Mouse (Mus musculus): Measurements from ENCODE around the gene Mef2d.

The Mef2d gene

DNA sequence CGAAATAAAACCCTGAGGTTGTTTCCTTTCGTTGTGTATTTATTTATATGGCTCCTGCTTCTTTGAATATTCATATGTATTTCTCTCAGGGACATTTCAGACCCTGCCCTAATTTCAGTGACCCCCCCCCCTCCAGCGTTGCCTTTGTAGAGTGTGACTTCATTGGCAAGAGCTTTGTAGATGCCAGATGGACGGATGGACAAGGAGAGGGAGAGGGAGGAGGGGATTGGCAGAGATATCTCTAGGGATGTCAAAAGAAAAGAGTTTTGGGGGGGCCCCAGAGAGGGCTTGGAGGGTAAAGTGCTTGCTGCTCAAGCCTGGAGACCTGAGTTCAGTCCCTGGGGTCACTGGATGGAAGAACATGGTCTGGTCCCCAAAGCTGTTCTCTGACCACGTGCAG, 61.3 kb downstream of the Mef2d start:
- CTCF ChIA-PET: interaction anchor here in 2 of 4 experiments (0.8 to 2.5 kb wide), 4 partner anchors 11 to 39 kb away, joined by 3 to 7 read pairs (median 4); no protein-coding TSS in a partner anchor

DNA sequence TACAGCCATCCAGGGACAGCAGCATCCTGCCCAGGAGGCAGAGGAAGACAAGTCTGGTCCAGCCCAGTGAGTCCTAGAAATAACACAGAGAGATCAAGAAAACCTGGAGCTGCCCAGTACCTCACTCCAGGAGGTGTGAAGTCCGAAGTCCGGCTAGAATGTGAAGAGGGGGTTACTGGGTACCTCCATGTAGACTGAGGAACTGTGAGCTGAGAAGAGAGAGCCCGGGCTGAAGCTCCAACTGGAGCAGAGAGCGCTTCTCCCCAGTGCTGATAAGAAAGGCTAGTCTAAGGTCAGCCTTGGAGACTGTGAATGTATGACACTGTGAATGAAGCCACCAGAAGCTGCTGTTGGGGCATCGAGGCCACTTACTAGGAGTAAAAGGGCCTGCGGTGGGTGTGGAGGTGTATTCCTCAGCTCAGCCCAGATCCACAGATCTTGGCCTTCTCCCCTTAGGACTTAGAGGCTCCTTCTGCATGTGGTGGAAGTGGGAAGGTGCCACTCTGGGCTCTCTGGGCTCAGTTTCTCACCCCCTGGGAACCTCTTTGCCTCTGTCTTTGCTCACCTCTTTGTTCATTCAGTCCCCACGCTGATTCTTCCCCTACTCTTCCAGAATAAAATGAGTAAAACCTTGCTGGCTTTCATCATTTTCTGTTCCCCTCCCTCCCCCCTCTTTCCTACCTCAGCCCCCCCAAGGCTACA, 62.0 kb downstream of the Mef2d start:
- CTCF ChIA-PET: interaction anchor here in 3 of 4 experiments (0.7 to 2.5 kb wide), 4 partner anchors 16 to 38 kb away, joined by 4 to 7 read pairs (median 5); no protein-coding TSS in a partner anchor
- POLR2A ChIA-PET: interaction anchor here (0.6 to 2.8 kb wide), 10 partner anchors 11 to 131 kb away, joined by 3 to 9 read pairs (median 3); partner anchors contain the start of genes Rhbg (in 1 of the 4), Smg5 (in 1 of the 4) and Tmem79 (in 1 of the 4)

More for the DNA sequence above, 61.3 kb downstream of the Mef2d start:
- POLR2A ChIA-PET: interaction anchor here in 2 of 4 experiments (0.6 to 2.8 kb wide), 9 partner anchors 11 to 132 kb away, joined by 3 to 9 read pairs (median 4); partner anchors contain the start of genes Rhbg (in 1 of the 2), Smg5 (in 1 of the 2) and Tmem79 (in 1 of the 2)

DNA sequence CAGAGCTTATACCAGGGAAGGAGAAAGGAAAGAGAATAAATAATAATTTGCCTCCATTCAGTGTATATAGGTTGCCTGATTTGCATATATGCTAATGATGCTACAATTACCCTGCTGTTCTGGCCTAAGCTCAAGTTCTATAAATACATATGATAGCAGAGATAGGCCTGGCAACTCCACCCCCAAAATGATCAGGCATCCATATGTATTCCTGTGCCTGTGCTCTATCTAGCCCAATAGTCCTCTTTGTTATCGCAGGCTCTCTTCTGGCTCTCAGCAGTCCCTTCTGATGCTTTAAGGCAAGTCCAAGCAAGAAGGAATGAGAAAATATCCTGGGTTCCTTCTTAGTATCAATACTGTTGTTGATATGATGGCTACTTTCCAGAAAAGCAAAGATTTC, 62.6 kb downstream of the Mef2d start:
- ChIA-PET CTCF (interaction anchor here in 3 of 4 experiments (0.7 to 2.5 kb wide), 5 partner anchors 11 to 38 kb away, joined by 4 to 7 read pairs (median 4); no protein-coding TSS in a partner anchor), POLR2A (interaction anchor here in 1 of 4 experiments (1.0 to 2.0 kb wide), 4 partner anchors 12 to 131 kb away, joined by 3 to 5 read pairs (median 3); partner anchors contain the start of genes Smg5 and Tmem79)

DNA sequence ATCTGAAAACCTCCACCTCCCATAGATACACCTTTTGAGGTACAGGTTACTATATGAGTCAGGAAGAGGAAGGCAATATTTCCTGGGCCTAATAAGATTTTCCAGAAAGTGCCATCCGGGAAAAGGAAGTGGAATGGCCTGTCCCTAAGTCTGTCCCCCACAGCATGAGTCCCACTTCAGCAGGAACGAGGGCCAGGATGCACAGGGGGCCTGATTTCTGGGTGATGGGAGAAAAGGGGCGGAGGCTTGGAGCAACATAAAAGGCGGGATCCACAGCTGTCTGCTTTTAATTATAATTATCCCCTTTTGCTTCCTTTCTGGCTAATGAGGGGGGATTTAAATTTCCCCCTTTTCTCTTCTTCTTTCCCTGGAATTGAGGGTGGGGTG, 63.0 kb downstream of the Mef2d start:
- ChIA-PET CTCF (interaction anchor here in 3 of 4 experiments (0.6 to 2.5 kb wide), 8 partner anchors 10 to 174 kb away, joined by 3 to 7 read pairs (median 4); no protein-coding TSS in a partner anchor), POLR2A (interaction anchor here in 3 of 4 experiments (0.6 to 1.4 kb wide), 7 partner anchors 12 to 567 kb away, joined by 3 to 11 read pairs (median 4); partner anchors contain the start of gene Iqgap3 (in 1 of the 3))

DNA sequence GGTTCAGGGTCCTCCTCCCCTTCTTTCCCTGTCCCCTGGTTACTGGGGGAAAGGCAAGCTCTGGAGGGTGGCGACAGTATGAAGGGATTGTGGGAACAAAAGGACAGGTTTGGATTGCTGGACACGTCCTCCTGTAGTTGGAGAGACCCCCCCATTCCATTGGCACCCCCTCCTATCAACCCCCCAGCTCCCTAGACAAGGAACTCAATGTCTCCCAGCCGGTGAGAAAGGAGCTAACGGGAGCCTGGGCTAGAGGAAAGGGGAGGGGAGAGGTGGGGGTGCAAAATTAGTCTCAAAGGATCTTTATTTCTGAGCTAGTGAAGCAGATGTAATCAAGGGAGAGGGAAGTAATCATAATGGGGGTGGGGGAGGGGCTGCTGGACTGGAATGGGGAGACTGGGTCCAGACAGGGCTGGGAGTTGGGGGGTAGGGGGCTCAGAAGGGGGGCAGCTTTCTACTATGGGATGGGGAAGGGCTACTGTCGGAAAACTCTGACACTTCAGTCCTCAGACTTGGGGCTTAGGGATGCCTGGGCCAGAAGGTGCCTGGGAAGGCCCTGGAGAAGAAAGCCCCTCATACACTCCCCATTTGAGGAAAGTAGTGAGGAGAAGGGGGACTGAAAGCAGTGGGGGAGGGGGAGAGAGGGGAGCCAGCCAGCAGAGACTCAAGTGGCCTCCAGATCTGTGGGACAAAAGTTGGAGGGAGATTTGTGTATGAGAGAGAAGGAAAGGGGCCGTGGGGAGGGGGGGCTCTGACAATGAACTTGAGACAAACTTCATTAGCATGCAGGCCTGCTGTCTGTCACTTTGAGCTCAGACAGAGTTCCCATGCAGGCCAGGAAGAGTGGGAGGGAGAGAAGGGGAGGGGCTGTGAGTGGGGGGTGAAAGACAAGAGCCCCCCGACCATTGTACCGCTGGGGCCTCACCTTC, 63.7 kb downstream of the Mef2d start:
- CTCF ChIA-PET: interaction anchor here (0.6 to 2.5 kb wide), 12 partner anchors 8 to 530 kb away, joined by 3 to 12 read pairs (median 4); no protein-coding TSS in a partner anchor

DNA sequence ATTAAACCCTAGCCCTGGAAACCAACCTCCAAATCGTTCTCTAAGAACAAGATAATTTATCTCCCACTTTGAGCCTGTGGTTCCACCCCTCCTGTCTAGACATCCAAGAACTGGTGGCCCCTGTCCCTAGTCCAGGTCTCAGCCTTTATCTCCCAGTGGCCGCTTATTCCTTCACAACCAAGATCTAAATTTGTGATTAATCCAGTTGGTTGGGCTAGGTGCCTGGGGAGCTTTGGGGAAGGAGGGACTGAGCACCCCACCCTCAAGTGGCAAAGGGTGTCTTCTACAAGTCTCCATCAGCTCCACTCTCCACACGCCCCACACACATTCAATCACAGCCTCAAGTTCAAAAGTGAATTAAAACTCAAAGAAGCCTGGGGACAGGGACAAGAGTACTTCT, 64.3 kb downstream of the Mef2d start:
- ChIA-PET POLR2A (interaction anchor here in 2 of 4 experiments (0.9 to 1.4 kb wide), 3 partner anchors 14 to 57 kb away, joined by 3 to 4 read pairs (median 3); no protein-coding TSS in a partner anchor), CTCF (interaction anchor here in 1 of 4 experiments (1.6 to 1.7 kb wide), 2 partner anchors 9 to 36 kb away, joined by 4 read pairs; no protein-coding TSS in a partner anchor)

More for the DNA sequence above, 63.7 kb downstream of the Mef2d start:
- POLR2A ChIA-PET: interaction anchor here (0.6 to 1.4 kb wide), 9 partner anchors 10 to 567 kb away, joined by 3 to 11 read pairs (median 4); partner anchors contain the start of gene Iqgap3 (in 1 of the 4)

DNA sequence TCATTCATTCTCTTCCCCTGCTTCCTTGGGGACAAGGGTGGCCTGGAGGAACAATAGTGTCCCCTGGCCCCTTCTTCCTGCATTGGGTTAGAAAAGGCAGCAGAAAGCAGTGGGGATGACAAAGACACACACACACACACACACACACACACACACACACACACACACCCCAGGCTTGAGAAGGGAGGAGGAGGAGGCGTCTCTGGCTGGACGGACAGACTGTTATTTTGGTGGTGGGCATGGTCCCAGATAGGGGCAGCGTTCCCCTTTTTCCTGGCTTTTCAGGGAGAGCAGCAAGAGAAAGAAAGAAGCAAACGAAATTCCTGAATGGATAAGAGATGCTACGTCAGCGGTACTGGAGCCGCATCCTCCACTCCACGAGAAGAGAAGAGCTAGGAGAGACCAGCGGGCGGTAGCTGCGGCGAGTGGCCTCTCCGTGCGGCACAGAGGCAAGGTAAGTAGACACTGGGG, 64.8 kb downstream of the Mef2d start:
- ChIA-PET POLR2A (interaction anchor here in 1 of 4 experiments (1.4 kb wide), 1 partner anchor 112 kb away, joined by 3 read pairs; no protein-coding TSS in a partner anchor), CTCF (interaction anchor here (0.6 to 1.6 kb wide), 5 partner anchors 8 to 316 kb away, joined by 3 to 9 read pairs (median 4); no protein-coding TSS in a partner anchor)

DNA sequence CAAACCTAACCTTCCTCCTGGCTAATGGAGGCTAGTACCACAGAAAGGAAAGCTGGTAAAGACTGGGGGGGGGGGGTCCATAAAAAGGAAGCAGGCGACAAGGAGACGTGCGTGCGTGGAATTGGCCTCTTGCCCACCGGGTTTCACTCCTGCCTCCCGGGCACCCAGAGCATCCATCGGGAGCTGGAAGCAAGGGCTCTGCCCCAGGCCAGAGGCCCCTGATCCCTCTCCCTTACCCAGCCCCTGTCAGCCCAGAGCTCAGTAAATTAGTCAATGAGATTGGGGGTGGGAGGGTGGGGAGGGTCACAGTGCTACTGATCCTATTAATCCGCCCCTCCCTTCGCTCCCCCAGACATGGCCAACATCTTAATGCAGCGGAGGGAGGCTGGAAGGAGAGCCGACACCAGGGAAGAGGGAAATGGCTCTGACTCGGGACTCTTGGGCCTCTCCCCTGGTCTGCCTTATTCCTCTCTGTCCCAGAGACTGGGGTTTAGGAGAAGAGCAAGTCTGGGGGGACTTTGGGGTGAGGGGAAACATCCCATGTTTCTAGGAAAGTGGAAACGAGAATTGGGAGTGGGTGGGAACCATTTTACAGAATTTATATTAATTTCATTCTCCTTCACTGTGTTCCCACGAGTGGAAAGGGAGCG, 65.4 kb downstream of the Mef2d start:
- POLR2A ChIA-PET: interaction anchor here in 2 of 4 experiments (0.7 to 1.4 kb wide), 3 partner anchors 9 to 172 kb away, joined by 3 read pairs; no protein-coding TSS in a partner anchor
- CTCF ChIA-PET: interaction anchor here (0.6 to 1.6 kb wide), 7 partner anchors 9 to 316 kb away, joined by 3 to 9 read pairs (median 3); no protein-coding TSS in a partner anchor

DNA sequence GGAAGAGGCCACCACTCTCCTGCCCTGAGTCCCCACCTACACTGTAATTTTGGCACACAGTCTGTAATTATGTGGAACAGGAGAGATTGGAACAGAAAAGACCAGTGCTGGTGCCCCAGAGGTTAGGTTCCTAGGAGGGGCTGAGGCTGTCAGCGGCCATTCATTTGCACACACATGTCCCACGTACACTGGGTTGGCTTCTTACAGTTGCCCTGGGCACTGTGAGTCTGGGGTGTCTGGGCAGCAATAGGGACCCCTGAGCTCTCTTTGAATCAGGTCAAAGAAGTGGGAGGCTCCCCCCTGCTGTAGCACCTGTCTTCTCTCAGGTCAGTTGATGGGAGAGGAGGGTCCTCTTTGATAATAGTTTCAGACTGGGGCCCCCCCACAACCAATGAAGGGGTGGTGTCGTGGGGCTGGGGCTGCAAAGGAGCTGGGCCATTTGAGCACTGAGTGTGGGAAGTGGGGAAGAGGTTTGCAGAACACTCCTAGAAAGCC, 66.1 kb downstream of the Mef2d start:
- ChIA-PET CTCF (interaction anchor here in 2 of 4 experiments (0.9 to 1.7 kb wide), 4 partner anchors 8 to 36 kb away, joined by 3 to 4 read pairs (median 3); no protein-coding TSS in a partner anchor), POLR2A (interaction anchor here in 3 of 4 experiments (0.7 to 1.4 kb wide), 3 partner anchors 10 to 114 kb away, joined by 3 read pairs; no protein-coding TSS in a partner anchor)

DNA sequence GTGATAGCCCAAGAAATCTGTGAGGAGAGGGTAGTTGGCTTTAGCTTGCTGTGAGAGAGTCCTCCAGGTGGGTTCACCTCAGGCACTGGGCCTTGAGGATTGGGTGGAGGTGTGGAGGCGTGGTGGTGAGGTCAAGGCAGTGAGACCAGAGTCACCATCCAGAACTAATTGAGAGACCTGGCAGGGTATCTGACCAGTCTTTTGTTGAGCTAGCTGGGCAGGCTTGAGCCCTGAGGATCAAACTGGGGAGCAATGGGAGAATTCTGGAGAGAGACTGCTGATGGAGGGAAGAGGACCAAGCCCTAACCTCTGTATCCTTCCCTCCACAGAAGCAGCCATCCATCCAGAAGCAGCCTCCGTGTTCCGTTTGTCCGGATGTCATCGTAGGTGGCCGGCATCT, 67.1 kb downstream of the Mef2d start:
- ChIA-PET POLR2A (interaction anchor here in 1 of 4 experiments (1.0 to 1.1 kb wide), 2 partner anchors 21 to 126 kb away, joined by 3 to 4 read pairs; partner anchors contain the start of genes Smg5 and Tmem79), CTCF (interaction anchor here (0.6 to 1.7 kb wide), 10 partner anchors 9 to 35 kb away, joined by 3 to 6 read pairs (median 3); no protein-coding TSS in a partner anchor)

DNA sequence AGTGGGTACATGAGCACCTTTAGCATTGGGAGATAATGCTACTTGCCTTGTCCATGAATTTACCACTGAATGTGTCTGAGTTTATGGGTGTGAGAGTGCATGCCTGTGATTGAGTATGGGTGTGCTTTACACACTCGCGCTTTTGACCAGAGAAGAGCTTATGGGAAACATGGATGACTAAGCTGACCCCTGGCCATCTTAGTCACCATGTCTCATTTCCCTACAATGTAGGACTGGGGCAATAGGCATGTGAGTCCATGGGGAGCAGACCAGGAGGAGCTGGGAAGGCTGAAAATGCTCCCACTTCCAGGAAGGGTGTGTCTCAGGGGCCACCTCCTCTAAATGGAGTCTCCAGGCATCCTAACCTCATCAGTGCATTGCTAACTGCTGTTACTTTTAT, 67.9 kb downstream of the Mef2d start:
- CTCF ChIA-PET: interaction anchor here (0.6 to 1.7 kb wide), 12 partner anchors 10 to 122 kb away, joined by 3 to 7 read pairs (median 3); no protein-coding TSS in a partner anchor
- POLR2A ChIA-PET: interaction anchor here in 1 of 4 experiments (0.9 to 1.1 kb wide), 3 partner anchors 20 to 126 kb away, joined by 3 to 4 read pairs (median 4); partner anchors contain the start of genes Smg5 and Tmem79

DNA sequence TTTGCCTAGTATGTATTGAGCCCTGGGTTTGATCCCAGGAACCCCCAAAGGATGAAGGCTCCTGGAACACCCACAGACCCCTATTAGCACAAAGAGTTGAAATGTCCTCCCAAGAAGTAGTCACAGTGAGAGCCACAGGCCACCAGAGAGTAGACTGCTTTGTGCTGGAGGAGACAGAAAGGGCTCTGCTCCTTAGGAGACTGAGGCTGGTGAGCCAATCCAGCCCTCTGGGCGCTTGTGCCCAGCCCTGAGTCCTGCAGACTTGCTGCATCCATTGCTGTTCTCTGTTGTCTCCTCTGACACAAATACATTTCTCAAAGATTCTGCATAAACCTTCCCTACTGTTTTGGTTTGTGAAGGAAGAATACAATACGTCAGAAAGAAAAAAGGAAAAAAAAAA, 68.7 kb downstream of the Mef2d start:
- ChIA-PET CTCF (interaction anchor here in 2 of 4 experiments (1.1 to 1.5 kb wide), 2 partner anchors 10 to 24 kb away, joined by 3 to 6 read pairs; no protein-coding TSS in a partner anchor), POLR2A (interaction anchor here in 1 of 4 experiments (0.9 to 1.5 kb wide), 3 partner anchors 10 to 72 kb away, joined by 3 to 4 read pairs (median 4); no protein-coding TSS in a partner anchor)

DNA sequence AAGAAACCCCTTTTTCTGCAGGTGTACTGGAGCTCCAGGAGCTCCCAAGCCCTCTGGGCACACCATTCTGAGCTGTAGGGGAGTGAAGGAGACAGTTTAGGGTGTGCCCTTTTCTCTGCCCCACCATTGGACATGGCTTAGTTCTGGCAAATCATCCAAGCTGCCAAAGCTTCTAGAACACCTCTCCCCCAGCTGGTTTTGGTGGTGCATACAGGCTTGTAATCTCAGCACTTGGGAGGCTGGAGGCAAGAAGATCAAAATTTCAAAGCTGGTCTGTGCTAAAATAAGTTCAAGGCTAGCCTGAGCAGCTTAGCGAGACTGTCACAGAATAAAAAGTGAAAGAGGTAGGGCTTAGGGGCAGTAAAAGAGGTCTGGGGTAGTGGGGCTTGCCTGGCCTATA, 70.2 kb downstream of the Mef2d start:
- ChIA-PET POLR2A (interaction anchor here in 2 of 4 experiments (0.6 to 1.5 kb wide), 4 partner anchors 8 to 407 kb away, joined by 3 to 10 read pairs (median 4); no protein-coding TSS in a partner anchor), CTCF (interaction anchor here in 3 of 4 experiments (0.6 to 1.5 kb wide), 3 partner anchors 8 to 70 kb away, joined by 3 to 9 read pairs (median 4); partner anchors contain the start of gene Mef2d (in 1 of the 3))

DNA sequence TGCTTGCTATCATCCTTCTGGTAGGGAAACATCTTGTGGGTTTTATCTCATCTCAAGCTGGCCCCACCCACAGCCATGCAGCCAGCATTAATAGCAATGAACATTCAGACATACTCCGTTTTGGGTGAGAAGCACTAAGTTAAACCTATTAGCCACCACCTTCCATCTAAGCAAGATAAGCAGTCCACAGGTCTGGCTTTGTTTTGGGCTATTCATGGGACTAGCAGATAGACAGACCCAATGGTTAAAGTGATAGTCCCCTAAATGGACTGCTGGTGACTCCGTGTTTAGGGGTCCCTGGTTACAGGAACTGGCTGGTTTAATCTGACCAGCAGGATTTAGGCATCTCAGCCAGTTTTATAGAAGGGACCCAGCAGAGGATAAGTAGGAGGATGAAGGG, 70.8 kb downstream of the Mef2d start:
- ChIA-PET POLR2A (interaction anchor here in 2 of 4 experiments (0.6 to 2.3 kb wide), 3 partner anchors 11 to 184 kb away, joined by 3 to 9 read pairs (median 4); no protein-coding TSS in a partner anchor), CTCF (interaction anchor here in 2 of 4 experiments (0.6 to 1.5 kb wide), 7 partner anchors 7 to 202 kb away, joined by 3 to 9 read pairs (median 3); partner anchors contain the start of gene Mef2d (in 1 of the 2))

DNA sequence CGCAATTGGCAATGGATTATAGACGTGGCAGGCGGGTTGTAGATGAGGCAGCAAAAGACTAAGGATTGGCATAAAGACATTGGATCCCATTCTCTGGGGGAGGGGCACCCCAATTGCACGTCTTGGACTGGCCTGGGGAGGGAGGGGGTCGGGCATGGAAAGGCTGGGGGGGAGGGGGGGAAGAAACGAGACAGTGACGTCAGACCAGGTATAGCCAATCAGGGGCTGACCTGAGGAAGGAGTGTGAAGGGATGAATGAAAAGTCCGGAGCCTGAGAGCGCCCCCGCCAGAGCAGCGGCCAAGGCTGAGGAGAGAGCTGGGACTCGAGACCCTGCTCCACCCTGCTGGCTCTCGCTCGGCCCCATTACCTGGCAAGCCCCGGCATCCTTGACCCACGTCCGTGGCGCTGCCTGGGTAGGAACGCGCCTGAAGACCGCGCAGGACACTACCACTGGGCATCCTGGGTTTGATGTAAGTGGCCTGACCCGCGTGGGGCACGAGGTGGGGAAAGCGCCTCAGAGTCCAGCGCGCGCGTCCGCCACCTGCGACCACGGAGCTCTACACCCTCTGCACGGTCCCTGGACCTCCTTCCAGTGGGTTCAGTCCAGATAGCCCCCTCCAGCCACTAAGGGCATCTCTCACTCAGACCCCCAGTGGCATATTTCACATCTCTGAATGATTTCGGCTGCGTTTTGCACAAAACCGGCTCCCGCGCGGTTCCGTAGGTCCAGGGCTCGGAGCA, 72.2 kb downstream of the Mef2d start:
- ChIA-PET CTCF (interaction anchor here (0.7 to 3.3 kb wide), 11 partner anchors 9 to 203 kb away, joined by 3 to 14 read pairs (median 4); no protein-coding TSS in a partner anchor), POLR2A (interaction anchor here in 3 of 4 experiments (0.5 to 3.2 kb wide), 22 partner anchors 10 to 1028 kb away, joined by 3 to 19 read pairs (median 4); partner anchors contain the start of genes Smg5 (in 1 of the 3) and Tmem79 (in 1 of the 3))

Data from embryonic stem cell, embryonic (primary cell).